Mouse (Mus musculus): ENCODE measurements around the gene Tpp1. TPM values are rescaled to one million over a fixed set of nuclear protein-coding genes. Genes with fewer than 3 reads are reported as not detected.
"Not testable (repeated sequence)": the region's sequence is repeated elsewhere in the genome, so short reads cannot be mapped to it uniquely, and the experiment has no call there.

Gene Tpp1
- total and polyA plus RNA-seq, 2 experiments from 2014 or later = 40.0 to 51.2 TPM

GRCm38 (mm10) chr7:105762517-105763270, 10.7 kb upstream of the Tpp1 start:
- Histone ChIP-seq H3K36me3 (ENCODE audit: insufficient read depth) (peaks cover 84% of the 10 kb centered on the region), H3K9ac (no peak overlapping the region), H3K4me1 (ENCODE audit: insufficient read depth) (no peaks in the 10 kb centered on the region), H3K27me3 (ENCODE audit: insufficient read depth, low read length) (no peaks in the 10 kb centered on the region), H3K9me3 (ENCODE audit: low read length) (no peaks in the 10 kb centered on the region), H3K4me2 (ENCODE audit: low read depth) (no peak overlapping the region), H3K4me3 (ENCODE audit: low read depth, low read length) (no peak overlapping the region), H3K27ac (ENCODE audit: low read depth, low read length) (no peak overlapping the region)
- peak; percentile 23; the same call in 1 of the 2 replicates for ATAC-seq
- 36% methylated on average over 55 of the region's 55 CpGs for WGBS
- DNase-seq = peak; percentile 48
- no peak for TF ChIP-seq CTCF (IDR thresholded peaks at IDR 0.05; ENCODE audit: low read depth)

GRCm38 (mm10) chr7:105761813-105762484, 9.9 kb upstream of the Tpp1 start:
- Histone ChIP-seq H3K36me3 (ENCODE audit: insufficient read depth) (peaks cover 85% of the 10 kb centered on the region), H3K9ac (no peak overlapping the region), H3K9me3 (ENCODE audit: low read length) (no peaks in the 10 kb centered on the region), H3K4me3 (ENCODE audit: low read depth, low read length) (no peak overlapping the region), H3K4me1 (ENCODE audit: insufficient read depth) (no peaks in the 10 kb centered on the region), H3K27ac (ENCODE audit: low read depth, low read length) (peak overlapping the region; percentile 45; the same call in 1 of the 2 replicates), H3K4me2 (ENCODE audit: low read depth) (no peak overlapping the region), H3K27me3 (ENCODE audit: insufficient read depth, low read length) (no peaks in the 10 kb centered on the region)
- WGBS = 36% methylated on average over 51 of the region's 51 CpGs
- ATAC-seq (peak; percentile 17), DNase-seq (no peak)
- TF ChIP-seq CTCF (IDR thresholded peaks at IDR 0.05; ENCODE audit: low read depth) = no peak

- H3K27ac ChIP-seq (ENCODE audit: low read depth, low read length) = no peak overlapping the region
- H3K4me2 ChIP-seq (ENCODE audit: low read depth) = no peak overlapping the region
- WGBS = 94% methylated on average over 10 of the region's 10 CpGs
- ATAC-seq = no peak
- DNase-seq = no peak
- H3K9me3 ChIP-seq (ENCODE audit: low read length) = no peaks in the 10 kb centered on the region
- no peak for TF ChIP-seq CTCF (IDR thresholded peaks at IDR 0.05; ENCODE audit: low read depth)
- no peaks in the 10 kb centered on the region for H3K27me3 ChIP-seq (ENCODE audit: insufficient read depth, low read length)
- H3K4me1 ChIP-seq (ENCODE audit: insufficient read depth) = 0 out of 2 replicates have a peak, but pooled peaks cover 3% of the 10 kb centered on the region
- H3K4me3 ChIP-seq (ENCODE audit: low read depth, low read length) = no peak overlapping the region
- no peak overlapping the region for H3K9ac ChIP-seq
- H3K36me3 ChIP-seq (ENCODE audit: insufficient read depth) = peaks cover 72% of the 10 kb centered on the region
Measured at GRCm38 (mm10) chr7:105753281-105753680, 1.2 kb upstream of the Tpp1 start.

GRCm38 (mm10) chr7:105752716-105753115, 681 bp upstream of the Tpp1 start:
- 90% methylated on average over 2 of the region's 2 CpGs for WGBS
- Histone ChIP-seq H3K4me3 (ENCODE audit: low read depth, low read length) (no peak overlapping the region), H3K27me3 (ENCODE audit: insufficient read depth, low read length) (no peaks in the 10 kb centered on the region), H3K9me3 (ENCODE audit: low read length) (no peaks in the 10 kb centered on the region), H3K9ac (no peak overlapping the region), H3K27ac (ENCODE audit: low read depth, low read length) (no peak overlapping the region), H3K4me2 (ENCODE audit: low read depth) (no peak overlapping the region), H3K4me1 (ENCODE audit: insufficient read depth) (0 out of 2 replicates have a peak, but pooled peaks cover 3% of the 10 kb centered on the region), H3K36me3 (ENCODE audit: insufficient read depth) (peaks cover 66% of the 10 kb centered on the region)
- ATAC-seq (peak; percentile 10; the same call in 1 of the 2 replicates), DNase-seq (no peak)
- TF ChIP-seq CTCF (IDR thresholded peaks at IDR 0.05; ENCODE audit: low read depth) = no peak

GRCm38 (mm10) chr7:105747776-105748175, 4.3 kb downstream of the Tpp1 start:
- Histone ChIP-seq H3K27ac (ENCODE audit: low read depth, low read length) (no peak overlapping the region), H3K9me3 (ENCODE audit: low read length) (no peaks in the 10 kb centered on the region), H3K9ac (no peak overlapping the region), H3K4me2 (ENCODE audit: low read depth) (no peak overlapping the region), H3K4me3 (ENCODE audit: low read depth, low read length) (no peak overlapping the region), H3K27me3 (ENCODE audit: insufficient read depth, low read length) (no peaks in the 10 kb centered on the region), H3K4me1 (ENCODE audit: insufficient read depth) (0 out of 2 replicates have a peak, but pooled peaks cover 3% of the 10 kb centered on the region), H3K36me3 (ENCODE audit: insufficient read depth) (peaks cover 25% of the 10 kb centered on the region)
- 75% methylated on average over 2 of the region's 2 CpGs for WGBS
- ATAC-seq (no peak), DNase-seq (no peak)
- TF ChIP-seq CTCF (IDR thresholded peaks at IDR 0.05; ENCODE audit: low read depth) = no peak

- peak; percentile 53 for TF ChIP-seq CTCF (IDR thresholded peaks at IDR 0.05; ENCODE audit: low read depth)
- Histone ChIP-seq H3K9ac (peak within 1 kb of the TSS; percentile 85), H3K9me3 (ENCODE audit: low read length) (no peaks in the 10 kb centered on the region), H3K4me1 (ENCODE audit: insufficient read depth) (no peaks in the 10 kb centered on the region), H3K36me3 (ENCODE audit: insufficient read depth) (peaks cover 43% of the 10 kb centered on the region), H3K4me2 (ENCODE audit: low read depth) (peak within 1 kb of the TSS; percentile 93), H3K4me3 (ENCODE audit: low read depth, low read length) (peak within 1 kb of the TSS; percentile 88), H3K27me3 (ENCODE audit: insufficient read depth, low read length) (no peaks in the 10 kb centered on the region), H3K27ac (ENCODE audit: low read depth, low read length) (peak within 1 kb of the TSS; percentile 76)
- DNase-seq = peak; percentile 91
- ATAC-seq = peak; percentile 99
- WGBS = 3% methylated on average over 67 of the region's 67 CpGs
Measured at GRCm38 (mm10) chr7:105743926-105744590, 8.0 kb downstream of the Tpp1 start, which contains the start of gene Taf10. Gene Taf10 (minus strand): TSS chr7:105744361.

- H3K4me3 ChIP-seq (ENCODE audit: low read depth, low read length) = peak overlapping the region; percentile 88
- not testable (repeated sequence) for DNase-seq; H3K4me1 ChIP-seq (ENCODE audit: insufficient read depth); ATAC-seq; H3K27me3 ChIP-seq (ENCODE audit: insufficient read depth, low read length); H3K9me3 ChIP-seq (ENCODE audit: low read length)
- H3K4me2 ChIP-seq (ENCODE audit: low read depth) = peak overlapping the region; percentile 93
- 36% methylated on average over 20 of the region's 20 CpGs for WGBS
- peak overlapping the region; percentile 85 for H3K9ac ChIP-seq
- peak overlapping the region; percentile 76 for H3K27ac ChIP-seq (ENCODE audit: low read depth, low read length)
- peaks cover 40% of the 10 kb centered on the region for H3K36me3 ChIP-seq (ENCODE audit: insufficient read depth)
Measured at GRCm38 (mm10) chr7:105743246-105743925, 8.6 kb downstream of the Tpp1 start.

- H3K4me2 ChIP-seq (ENCODE audit: low read depth); H3K4me3 ChIP-seq (ENCODE audit: low read depth, low read length): not testable (repeated sequence)
- 90% methylated on average over 7 of the region's 7 CpGs for WGBS
Measured at GRCm38 (mm10) chr7:105742539-105743215, 9.4 kb downstream of the Tpp1 start.

More at GRCm38 (mm10) chr7:105742539-105743215, 9.4 kb downstream of the Tpp1 start:
- H3K36me3 ChIP-seq (ENCODE audit: insufficient read depth) = peaks cover 40% of the 10 kb centered on the region
- not testable (repeated sequence) for H3K9me3 ChIP-seq (ENCODE audit: low read length); DNase-seq; ATAC-seq; H3K27me3 ChIP-seq (ENCODE audit: insufficient read depth, low read length); H3K4me1 ChIP-seq (ENCODE audit: insufficient read depth); H3K27ac ChIP-seq (ENCODE audit: low read depth, low read length); H3K9ac ChIP-seq

Measured in forebrain, postnatal 0 days (tissue).